Mouse (Mus musculus) heart, postnatal 4 days (tissue): Measurements from ENCODE around the gene Tk2. TPM values are rescaled to one million over a fixed set of nuclear protein-coding genes. Genes with fewer than 3 reads are reported as not detected.
"Not testable (repeated sequence)": the region's sequence is repeated elsewhere in the genome, so short reads cannot be mapped to it uniquely, and the experiment has no call there.

Experiments used
- DNase-seq: peaks from one replicate; pipeline ENCODE4 v3.0.0; 2021
- total RNA-seq, 2 experiments: library from RNA; stranded (reverse); gene quantifications; 2 replicates each; pipeline ENCODE4 v1.2.3; 2021

Tk2 gene
- 10 to 100 TPM in 1 of 2 experiments, 1 to 10 TPM in 1; 9.6 to 10.3 TPM for total RNA-seq

DNA sequence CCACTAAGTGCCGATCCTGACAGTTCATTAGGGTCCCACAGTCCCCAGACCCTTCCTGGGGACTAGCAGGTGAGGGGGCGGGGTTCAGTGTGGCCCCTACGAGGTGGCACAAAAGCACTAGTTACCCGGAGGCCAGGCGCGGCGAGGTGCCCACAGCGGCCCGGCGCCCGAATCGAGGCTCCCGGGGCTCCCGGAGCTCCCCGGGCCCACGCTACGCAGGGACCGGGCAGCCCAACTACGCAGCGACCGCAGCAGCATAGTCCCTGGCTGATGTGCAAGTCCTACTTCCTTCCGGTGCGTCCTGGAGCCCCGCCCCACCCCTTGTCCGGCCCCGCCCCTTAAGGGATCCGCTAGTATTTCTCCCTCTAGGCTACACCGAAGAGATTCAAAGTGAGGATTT, at the start of gene Tk2:
Gene Tk2, minus strand, starts transcription at position 283 of the 400 bp plus-strand sequence.
- DNase-seq, result peak; percentile 82

DNA sequence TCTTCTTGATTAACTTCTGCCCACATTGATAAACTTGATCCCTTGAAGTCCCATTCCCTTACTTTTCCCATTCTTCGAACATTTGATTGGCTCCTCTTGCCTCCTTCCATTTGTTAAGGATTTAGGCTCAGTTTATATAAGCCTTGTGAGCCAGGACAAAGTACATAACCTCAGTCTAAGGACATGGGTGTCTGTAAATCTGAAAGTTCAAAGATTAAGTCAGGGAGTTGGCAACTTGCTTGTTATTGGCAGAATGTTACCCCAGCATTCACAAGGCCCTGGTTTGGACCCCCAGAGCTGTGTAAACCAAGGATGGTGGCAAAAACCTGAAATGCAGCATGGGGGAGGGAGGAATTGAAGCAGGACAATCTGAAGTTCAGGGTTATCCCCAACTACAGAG, 46.0 kb upstream of the Tk2 start:
- no peak for DNase-seq

DNA sequence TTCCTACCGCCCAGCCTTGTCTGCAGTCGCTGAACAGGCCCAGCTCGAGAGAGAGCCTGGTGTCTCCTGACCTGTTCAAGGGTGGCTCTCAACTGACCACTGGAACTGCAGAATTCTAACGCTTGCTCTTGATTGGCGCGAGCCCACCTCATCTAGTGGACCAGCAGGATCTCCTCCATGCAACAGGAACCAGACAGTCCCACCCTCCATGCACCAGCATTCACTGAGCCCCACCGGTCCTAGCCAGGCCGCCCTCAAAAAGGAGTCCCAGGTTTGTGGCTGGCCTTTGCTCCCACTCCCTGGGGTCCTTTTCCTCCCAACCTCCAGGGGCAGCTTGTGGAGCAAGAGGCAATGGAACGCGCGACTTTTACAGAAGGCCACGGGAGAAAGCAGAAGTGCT, 44.7 kb upstream of the Tk2 start, which contains the start of gene Cmtm2a:
Gene Cmtm2a, minus strand, starts transcription at position 101 of the 400 bp plus-strand sequence.
- DNase-seq, result not testable (repeated sequence)

DNA sequence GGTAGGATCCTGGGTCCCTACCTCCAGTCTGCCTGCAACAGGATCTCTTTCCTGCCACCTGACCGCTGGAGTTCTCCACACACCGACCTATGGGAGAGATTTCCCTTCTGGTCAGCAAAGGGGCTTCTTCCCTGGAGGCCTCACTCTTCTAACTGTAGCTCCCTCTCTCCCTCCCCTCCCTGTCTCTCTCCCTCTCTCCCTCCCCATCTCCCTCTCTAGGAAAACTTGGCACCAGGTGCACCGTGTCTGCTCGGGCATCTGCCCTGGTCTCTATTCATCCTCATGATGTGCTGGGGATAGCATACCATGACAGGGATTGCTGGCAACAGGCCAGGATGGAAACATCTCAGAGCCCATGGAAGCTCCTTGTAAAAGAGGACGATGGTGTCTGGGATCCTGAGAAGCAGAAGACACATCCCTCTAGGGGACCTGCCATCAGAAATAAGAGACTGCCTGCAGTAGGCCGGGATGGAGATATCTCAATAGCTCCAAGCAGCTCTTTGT, 20.6 kb upstream of the Tk2 start:
- no peak for DNase-seq

DNA sequence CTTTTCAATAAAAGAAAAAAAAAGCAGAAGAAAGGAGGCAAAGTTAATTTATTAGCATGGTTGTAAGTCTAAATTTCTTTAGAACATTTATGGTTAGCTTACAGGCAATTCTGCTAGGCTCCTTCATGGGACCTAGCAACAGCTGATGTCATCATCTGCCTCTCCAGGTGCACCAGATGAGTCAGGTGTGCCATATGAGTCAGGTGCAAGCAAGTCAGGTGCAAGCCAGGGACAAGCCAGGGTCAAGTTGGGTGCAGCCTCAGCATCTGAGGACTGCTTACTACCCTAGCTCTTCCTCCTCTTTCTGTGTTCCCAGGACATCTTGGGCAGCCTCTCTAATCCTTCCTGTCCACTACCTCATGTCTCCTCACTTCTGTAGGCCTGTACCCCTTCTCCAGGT, 20.0 kb upstream of the Tk2 start:
- DNase-seq, result no peak

DNA sequence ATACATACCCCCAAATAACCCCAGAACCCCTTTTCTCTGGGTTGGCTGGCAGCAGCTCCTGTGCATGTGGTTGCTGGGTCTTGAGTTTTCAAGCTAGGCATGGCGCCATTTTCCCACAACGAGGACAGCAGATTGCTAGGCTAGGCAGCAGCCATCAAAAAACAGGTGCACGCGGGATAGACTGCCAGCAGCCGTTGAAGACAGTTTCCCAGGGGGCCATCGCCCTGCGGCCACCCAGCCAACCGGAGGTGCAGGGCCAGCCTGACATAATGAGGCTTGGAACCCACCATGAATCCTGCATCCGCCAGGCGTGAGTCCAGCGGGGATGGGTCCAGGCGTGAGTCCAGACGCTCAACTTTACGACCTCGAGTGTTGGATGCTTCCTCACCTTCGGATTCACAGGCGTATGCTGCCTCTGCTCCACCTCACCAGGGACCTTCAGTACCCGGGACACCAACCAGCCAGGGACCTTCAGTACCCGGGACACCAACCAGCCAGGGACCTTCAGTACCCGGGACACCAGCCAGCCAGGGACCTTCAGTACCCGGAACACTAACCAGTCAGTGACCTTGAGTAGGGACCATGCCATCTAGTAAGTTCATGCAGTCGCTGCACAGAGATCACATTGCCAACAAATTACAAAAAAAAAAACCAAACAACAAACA, 16.0 kb upstream of the Tk2 start:
- not testable (repeated sequence) for DNase-seq

GRCm38 (mm10) chr8:104261802-104262201, 13.4 kb upstream of the Tk2 start:
- not testable (repeated sequence) for DNase-seq

DNA sequence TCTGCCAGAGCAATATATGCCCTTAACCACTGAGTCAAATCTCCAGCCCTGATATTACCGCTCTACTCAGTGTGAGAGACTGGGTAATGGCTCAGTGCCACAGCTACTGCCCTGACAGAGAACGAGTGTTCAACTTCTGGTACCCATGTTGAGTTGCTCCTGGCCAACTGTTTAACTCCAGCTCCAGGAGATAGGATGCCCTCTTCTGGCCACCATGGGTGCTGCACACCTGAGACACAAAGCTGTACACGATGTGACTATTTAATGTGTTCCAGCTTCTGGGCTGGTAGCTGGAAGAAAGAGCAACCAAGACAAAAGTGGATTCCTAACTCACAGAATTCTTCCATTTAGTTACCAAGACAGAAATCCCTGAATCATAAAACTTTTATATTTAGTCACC, 4.7 kb upstream of the Tk2 start:
- no peak for DNase-seq

GRCm38 (mm10) chr8:104251461-104251860, 3.1 kb upstream of the Tk2 start:
- no peak for DNase-seq

DNA sequence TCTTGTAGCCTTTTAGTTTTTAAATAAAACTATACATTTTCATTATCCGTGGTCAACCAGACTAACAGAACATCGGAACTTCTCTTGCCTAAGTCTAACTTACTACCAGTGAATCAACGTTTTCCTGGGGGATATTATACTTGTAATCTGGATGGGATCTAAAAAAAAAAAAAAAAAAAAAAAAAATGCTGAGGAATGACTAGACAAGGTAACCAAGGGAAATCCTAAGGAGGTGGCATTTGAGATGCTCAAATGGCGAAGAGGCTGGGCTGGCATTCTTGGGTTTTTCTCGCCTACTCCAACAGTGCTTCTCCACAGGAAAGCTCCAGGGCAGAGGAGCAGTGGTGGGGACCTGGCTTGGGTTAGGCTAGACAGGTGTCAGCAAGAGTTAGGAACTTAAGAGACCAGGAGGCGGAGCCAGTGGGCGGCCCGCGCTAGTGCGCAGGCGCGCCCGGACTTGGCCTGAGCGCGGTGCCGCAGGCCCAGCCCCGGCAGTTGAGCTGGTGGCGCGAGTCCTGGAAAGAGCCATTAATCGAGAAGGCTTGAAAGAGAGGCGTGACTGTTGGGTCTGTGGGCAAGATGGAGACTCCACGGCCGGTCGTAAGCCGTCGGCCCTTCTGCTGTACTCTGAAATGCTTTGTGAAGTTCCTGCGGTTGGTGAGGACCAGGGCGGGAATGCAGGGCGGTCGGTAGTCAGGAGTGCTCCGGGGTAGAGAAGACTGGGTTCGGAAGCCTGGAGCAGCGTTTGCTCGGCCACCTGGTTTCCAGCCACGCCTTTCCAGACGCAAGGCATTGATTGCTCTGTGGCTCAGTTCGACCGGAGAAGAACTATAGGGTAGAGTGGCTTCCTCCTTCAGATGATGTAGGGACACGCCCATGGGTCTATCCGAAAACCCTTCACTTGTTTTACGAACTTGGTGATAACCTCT, 2.3 kb upstream of the Tk2 start, which contains the start of gene Cklf:
Gene Cklf, plus strand, starts transcription at position 423 of the 929 bp plus-strand sequence.
- peak; percentile 85 for DNase-seq

GRCm38 (mm10) chr8:104249442-104249996, 1.2 kb upstream of the Tk2 start:
- no peak for DNase-seq

- no peak for DNase-seq
Observed at GRCm38 (mm10) chr8:104247908-104248275, 466 bp downstream of the Tk2 start.

DNA sequence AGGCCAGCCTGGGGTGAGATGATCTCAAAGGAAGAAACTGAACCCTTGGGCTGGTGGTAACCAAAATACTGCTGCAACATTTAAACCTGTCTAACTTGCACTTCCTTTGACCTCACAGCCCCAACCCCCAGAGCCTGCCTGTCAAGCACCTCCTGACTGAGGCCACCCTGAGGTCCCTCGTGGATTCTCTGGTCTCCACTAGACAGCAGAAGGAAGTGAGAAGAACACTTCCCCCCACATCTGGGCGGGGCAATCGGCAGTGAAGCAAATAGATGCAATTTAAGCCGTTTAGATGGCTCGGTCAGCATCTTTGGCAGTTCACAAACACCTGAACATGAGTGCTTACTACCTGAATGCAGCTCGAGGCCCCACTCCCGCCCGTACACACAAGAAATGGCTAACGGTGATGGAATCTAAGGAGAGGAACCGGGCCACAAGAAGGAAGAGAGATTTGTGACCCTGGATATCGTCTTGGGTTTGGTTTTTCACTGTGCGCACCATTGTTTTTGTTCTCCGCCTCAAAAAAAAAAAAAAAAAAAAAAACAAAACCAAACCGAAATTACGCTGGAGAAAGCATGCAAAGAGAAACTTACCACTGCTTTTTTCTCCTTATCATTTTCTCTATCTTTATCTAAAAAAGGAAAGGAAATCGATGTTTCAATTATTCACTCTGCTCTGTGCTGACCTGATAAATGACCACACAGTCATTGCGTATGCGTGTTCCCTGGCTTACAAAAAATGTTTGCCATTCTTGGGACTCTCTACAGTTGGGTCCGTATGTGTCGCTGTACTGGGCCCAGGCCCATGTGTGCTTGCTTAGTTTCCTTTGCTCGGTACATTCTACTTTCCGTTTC, 1.1 kb downstream of the Tk2 start:
- no peak for DNase-seq

DNA sequence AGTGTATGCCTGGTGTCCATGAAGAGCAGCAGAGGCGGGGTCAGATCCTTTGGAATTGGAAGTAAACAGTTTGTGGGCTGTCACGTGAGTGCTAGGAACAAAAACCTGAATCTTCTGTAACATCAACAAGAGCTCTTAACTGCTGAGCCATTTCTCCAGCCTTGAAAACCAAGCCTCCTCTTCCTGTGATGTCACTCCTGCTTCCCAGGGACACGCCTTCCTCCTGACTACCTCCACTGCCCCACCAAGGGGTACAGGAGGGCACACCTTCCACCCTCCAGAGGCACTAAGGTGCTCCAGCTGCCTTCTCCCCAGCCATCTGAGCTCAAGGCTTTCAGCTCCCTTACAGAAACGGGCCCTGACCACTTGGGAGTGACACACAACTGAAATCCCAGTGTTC, 1.7 kb downstream of the Tk2 start:
- DNase-seq, result no peak

DNA sequence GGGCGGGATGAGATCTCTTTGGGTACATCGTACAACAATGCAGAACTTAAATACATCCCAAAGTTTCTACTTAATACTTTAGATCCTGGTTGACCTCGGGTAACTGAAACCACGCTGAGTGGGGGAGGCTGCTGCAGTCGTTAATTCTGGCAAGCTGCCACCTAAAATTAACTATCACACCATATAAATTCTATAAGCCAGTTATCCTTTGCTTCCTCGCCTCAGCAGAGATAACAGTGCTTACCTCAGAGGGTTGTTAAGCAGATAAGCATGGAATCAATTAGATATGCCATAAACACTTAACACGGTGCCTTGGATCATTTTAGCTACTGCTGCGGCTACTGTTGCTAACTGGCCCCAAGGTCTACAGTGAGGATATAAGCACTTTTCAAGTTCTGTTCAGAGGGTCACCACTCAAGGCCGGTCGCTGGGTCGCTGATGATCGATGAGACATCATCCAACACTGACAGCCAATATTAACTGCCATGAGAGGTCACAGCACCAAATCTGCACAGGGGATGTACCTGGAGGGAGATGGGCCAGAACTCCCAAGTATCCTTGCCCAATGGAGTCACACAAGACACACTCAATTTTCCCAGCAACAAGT, 6.2 kb downstream of the Tk2 start:
- DNase-seq, result no peak

GRCm38 (mm10) chr8:104239418-104239861, 8.9 kb downstream of the Tk2 start:
- DNase-seq, result no peak

DNA sequence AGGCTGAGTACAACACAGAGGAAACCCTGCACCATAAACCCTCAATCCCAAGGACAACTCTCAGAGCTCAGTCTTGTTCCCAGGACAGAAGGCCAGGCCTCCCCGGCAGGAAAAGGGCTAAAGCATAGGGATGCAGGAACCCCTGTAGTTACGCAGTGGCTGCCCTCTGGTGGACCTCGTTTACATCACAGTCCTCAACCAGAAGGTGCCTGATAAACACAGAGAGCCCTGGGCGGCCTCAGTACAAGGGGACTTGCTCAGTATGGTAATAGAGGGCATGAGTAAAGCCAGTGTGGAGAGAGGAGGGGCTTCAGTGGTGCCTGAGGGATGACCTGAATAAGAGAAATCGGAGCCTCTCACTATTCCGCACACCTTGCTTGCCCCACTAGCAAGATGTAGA, 13.8 kb downstream of the Tk2 start:
- DNase-seq, result peak; percentile 18

DNA sequence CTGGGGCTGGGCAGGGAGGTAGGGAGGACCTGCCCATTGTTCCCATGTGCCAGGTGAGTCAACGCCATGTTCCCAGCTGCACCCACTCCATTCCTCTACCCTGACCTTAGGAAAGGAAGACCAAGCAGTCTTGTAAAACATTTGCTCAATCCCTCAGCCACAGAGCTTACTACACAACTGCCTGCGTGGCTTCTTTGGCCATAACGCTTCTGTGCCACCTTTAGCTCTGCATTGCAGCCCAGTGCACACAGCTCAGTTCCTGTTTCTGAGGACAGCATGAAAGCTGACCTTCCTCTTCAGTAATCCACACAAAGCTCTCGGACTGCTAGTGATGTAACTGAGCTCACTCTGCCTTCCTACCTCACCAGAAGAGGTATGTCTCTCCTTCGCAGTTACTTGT, 15.4 kb downstream of the Tk2 start:
- DNase-seq, result no peak

GRCm38 (mm10) chr8:104232039-104232438, 16.3 kb downstream of the Tk2 start:
- no peak for DNase-seq

- DNase-seq, result no peak
Observed at GRCm38 (mm10) chr8:104230377-104230776, 18.0 kb downstream of the Tk2 start.

DNA sequence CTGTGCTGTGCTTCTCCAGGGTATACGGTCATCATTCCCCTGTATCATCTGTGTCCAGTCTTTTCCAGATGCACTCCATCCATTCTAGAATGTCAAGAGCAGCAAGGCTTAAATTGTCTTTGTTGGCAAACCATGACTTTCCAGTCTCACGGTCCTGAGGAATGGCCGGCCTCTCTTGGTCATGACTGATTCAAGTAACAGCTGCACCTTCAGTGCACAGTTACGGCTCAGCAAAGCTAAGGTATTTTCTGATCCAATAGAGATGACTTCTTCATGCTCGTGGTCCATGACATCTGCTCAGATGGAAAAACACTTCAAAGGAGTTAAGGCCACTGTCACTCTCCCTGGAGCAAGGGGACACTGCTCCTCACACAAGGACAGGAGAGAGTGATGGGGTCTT, 21.3 kb downstream of the Tk2 start:
- no peak for DNase-seq

GRCm38 (mm10) chr8:104219806-104220205, 28.6 kb downstream of the Tk2 start:
- DNase-seq, result peak; percentile 85
